Mouse (Mus musculus) liver, embryonic 14 days (tissue): Measurements from ENCODE around the gene Fscb. TPM values are rescaled to one million over a fixed set of nuclear protein-coding genes. Genes with fewer than 3 reads are reported as not detected.

Source experiments
- polyA plus RNA-seq: library from polyadenylated mRNA; depleted of rRNA; stranded (reverse); fragments of >200 nt; gene quantifications from 2 replicates; pipeline ENCODE4 v1.2.3, GENCODE M21; 2012; rRNA removed

Gene Fscb
- not detected in 2 replicates for polyA plus RNA-seq

DNA sequence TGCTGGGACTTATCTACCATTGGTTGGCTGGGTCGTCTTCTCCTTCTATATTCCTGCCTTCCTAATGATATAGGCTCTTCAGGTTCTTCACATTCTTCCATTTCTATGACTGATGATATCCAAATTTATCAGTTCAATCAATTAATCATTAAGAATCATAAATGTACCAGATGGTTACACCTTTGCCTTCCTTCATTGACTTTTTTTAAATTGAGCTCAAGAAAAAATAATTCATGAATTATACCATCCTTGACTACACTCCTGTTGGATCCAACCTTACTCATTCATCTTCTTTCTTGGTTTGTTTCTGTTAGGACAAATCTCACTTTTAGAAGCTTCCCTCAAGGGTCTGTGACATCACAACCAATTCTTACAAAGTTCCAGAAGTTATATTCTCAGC is at the start of gene Fscb:
Fscb (minus strand) TSS at position 101 of the 400 bp plus-strand sequence.

